Mouse (Mus musculus) lung, postnatal 36 days (tissue): ENCODE data around the gene Cacna2d4.

Source experiments
- DNase-seq: peaks from one replicate; pipeline ENCODE4 v3.0.0; 2022; ENCODE audit warnings: mixed read lengths

The Cacna2d4 gene

DNA sequence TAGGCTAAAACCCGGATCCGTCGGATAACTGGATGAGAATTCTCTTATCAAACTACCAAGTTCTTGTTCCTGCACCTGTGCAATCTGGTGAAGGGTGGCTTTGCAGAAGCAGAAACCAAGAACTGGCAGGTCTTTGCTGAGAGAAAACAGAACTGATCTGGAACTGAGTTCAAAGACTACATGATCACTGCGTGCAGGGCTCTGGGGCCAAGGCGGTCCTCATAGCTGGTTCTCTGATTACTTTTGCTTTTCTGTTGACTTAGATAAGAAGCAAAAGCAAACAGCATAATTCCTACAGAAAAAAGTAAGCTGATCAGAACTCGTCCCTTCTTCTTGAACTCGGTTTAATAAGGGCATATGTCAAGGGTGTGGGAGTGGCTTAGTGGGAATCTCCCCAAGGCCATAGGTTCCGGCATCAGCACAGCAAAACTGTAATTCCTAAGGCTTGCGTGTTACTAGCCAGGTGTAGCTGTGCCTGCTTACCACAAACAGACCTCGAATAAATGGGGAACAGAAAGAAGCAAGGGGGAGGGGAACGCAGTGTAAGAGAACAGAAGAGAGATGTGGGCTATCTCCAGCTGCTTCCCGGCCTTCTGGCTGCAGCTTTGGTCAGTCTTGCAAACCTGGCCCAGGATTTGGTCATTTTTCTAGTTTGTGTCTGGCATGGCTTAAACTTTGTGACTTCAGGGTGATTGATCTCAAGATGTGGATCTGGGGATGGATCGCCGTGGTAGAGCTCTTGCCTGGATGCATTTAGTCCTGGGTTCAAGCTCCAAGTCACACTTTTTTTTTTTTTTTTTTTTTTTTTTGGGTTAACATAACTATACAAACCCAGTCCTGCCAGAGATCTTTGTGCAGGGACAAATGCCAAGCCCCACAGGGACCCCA lies 159.3 kb downstream of the Cacna2d4 start:
- peak; percentile 61 for DNase-seq

DNA sequence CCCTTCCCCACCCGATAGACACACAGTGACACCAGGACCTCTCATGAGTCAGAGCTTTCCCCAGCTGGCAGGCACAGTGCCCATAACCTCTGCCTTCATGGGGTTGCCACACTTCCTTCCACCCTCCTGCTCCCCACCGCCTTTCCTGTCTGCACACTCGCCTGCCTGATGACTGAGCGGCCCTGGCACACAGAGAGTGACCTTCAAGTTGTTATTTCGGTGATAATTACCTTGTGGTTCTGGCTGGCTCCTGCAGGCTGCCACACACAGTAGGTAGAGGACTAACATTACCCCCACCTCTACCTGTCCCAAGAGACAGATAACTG lies 159.9 kb downstream of the Cacna2d4 start:
- DNase-seq, result peak; percentile 92

DNA sequence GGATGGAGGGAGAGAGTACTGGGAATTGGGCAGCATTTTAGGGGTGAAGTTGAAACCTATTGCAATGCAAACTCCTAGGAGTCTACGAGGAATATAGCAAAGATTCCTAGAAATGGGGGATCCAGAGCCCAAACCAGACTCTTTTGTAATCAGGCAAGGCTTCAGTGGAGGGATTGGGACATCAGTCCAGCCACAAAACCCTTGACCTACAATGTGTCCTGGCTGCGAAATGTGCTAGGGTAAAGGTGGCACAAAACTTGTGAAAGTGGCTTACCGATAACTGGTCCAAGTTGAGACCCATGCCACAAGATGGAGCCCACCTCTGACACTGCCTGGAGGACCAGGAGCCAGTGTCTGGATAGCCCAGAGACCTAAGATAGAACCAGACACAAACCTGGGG lies 163.0 kb downstream of the Cacna2d4 start:
- no peak for DNase-seq

DNA sequence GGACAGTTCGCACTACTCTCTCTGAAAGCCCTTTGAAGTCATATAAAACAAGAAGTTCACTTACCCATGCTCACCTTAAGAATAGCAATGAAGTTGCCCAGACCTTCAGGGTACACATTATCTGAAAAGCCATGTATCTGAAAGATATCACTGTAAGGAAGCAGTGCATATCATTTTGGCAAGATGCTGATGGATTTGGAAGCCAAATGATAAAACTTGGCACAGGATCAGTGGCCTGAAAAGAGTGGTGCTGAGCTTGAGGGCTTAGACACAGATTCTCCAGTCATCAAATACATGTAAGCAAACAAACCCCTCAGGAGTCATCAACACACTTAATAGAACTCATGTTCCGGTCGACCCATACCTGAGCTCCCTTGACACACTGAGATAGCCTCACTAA lies 164.3 kb downstream of the Cacna2d4 start:
- no peak for DNase-seq

DNA sequence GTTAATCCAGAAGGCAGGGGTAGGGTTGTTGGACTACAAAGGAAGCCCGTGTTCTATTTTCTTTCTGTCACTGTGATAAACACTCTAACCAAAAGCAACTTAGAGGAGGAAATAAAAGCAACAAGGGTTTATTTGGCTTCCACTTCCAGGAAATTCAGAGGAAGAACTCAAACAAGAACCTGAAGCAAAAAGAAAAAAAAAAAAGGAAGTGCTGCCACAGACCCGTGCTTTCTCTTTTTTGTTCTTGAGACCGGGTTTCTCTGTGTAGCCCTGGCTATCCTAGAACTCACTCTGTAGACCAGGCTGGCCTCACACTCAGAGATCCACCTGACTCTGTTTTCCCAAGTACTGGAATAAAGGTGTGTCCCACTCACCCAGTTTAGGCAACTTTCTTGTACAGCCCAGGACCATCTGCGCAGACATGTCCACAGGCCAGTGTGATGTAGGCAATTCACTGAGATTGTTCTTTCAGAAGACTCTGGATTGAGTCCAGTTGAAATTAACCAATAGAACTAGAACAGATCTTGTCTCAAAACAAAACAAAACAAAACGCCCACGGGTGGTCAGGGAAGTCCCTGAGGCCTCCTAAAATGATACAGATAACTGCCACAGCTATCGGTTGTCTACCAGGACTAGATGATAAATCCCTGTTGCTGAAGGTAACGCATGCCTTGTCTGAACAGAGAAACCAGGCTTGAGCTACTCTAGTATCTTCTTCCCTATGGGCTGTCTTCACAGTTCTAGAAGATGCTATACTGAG lies 165.4 kb downstream of the Cacna2d4 start:
- DNase-seq, result no peak
